Mouse (Mus musculus) embryonic fibroblast, embryonic 13.5 days (primary cell): ENCODE data around the gene Shc1.

Experiments used
- CTCF ChIP-seq: IDR thresholded peaks from 2 replicates; pipeline ENCODE4 v1.5.1; 2011; ENCODE audit warnings: mild to moderate bottlenecking, control low read depth, low read length, moderate library complexity, borderline replicate concordance; ENCODE audit not compliant: insufficient read depth
- POLR2A ChIP-seq: IDR thresholded peaks from 2 replicates; pipeline ENCODE4 v1.6.1; 2011; ENCODE audit warnings: low read depth, mild to moderate bottlenecking, control low read depth, low read length, moderate library complexity

DNA sequence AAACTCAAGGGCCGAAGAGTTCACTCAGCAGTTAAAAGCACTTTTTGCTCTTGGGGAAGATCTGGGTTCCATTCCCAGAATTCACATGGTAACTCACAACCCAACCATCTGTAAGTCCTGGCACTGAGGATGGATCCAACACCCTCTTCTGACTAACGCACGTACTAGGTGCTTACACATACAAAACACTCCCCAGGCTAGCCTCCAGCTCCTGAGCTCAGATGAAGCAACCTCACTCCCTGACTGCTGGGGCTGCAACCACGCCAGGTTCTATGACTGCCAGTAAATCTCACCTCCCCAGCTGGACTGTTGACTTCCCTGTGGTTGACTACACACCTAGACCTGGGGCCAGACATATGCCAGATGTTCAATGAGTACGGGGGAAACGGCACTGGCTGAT lies 11.4 kb upstream of the Shc1 start:
- no peak for TF ChIP-seq POLR2A
- no peak for TF ChIP-seq CTCF
